Mouse (Mus musculus) midbrain, embryonic 15.5 days (tissue): ENCODE results near the gene Slf2. TPM values are rescaled to one million over a fixed set of nuclear protein-coding genes. Genes with fewer than 3 reads are reported as not detected.

Experiments used
- ATAC-seq: fragments of 200-750 bp; cut with Nextera tagmentation; replicated peaks from 2 replicates; pipeline ENCODE4 v1.8.0; 2017; ENCODE audit warnings: moderate TSS enrichment
- H3K27ac ChIP-seq: fragments of 300-500 bp; sonication (generic); 2 replicates; pipeline ENCODE4 v1.5.1; 2015; ENCODE audit warnings: mild to moderate bottlenecking, inconsistent platforms
- H3K27me3 ChIP-seq: fragments of 300-500 bp; sonication (generic); replicated peaks from 2 replicates; pipeline ENCODE4 v1.6.1; 2015; ENCODE audit warnings: inconsistent platforms
- H3K36me3 ChIP-seq: fragments of 300-500 bp; sonication (generic); replicated peaks from 2 replicates; pipeline ENCODE4 v1.6.1; 2015; ENCODE audit warnings: inconsistent platforms
- H3K4me1 ChIP-seq: fragments of 300-500 bp; sonication (generic); 2 replicates; pipeline ENCODE4 v1.6.1; 2015; ENCODE audit warnings: inconsistent platforms
- H3K4me2 ChIP-seq: fragments of 300-500 bp; sonication (generic); 2 replicates; pipeline ENCODE4 v1.6.1; 2015; ENCODE audit warnings: inconsistent platforms, mild to moderate bottlenecking, moderate library complexity
- H3K4me3 ChIP-seq: fragments of 300-500 bp; sonication (generic); 2 replicates; pipeline ENCODE4 v1.5.1; 2015; ENCODE audit warnings: mild to moderate bottlenecking, inconsistent platforms
- H3K9ac ChIP-seq: fragments of 300-500 bp; sonication (generic); 2 replicates; pipeline ENCODE4 v1.6.1; 2015; ENCODE audit warnings: mild to moderate bottlenecking, inconsistent platforms
- H3K9me3 ChIP-seq: fragments of 300-500 bp; sonication (generic); 2 replicates; pipeline ENCODE4 v1.6.1; 2016; ENCODE audit warnings: inconsistent platforms
- WGBS: fragments of 180-500 bp; shearing (Covaris S2); methylation state at CpG from one replicate; pipeline ENCODE4 v1.1.7; 2015; ENCODE audit warnings: mixed read lengths; 5-methylcytosine and 5-hydroxymethylcytosine counted together
- polyA plus RNA-seq: library from polyadenylated mRNA; unstranded; fragments of >200 nt; fragmentation: Nextera tagmentation; extraction: Ambion mirVana; gene quantifications from 2 replicates; pipeline ENCODE4 v1.2.1, GENCODE M21; 2015

The Slf2 gene
- polyA plus RNA-seq, 1 experiment from 2014 or later = 33.0 TPM

DNA sequence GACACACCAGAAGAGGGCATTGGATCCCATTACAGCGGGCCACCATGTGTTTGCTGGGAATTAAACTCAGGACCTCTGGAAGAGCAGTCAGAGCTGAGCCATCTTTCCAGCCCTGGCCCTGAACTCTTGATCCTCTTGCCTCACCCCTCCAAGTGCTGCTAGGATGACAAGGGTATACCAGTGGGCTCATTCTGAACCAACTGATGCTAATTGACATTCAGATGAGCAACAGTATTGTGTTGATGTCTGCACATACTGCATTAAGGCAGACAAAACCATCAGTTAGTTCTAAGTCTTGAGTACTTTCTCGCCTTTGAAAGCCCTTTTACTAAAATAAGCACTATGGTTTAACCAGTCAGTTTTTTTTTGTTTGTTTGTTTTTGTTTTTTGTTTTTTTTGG lies 28.7 kb downstream of the Slf2 start:
- Histone ChIP-seq H3K27me3 (no peaks in the 10 kb centered on the region), H3K36me3 (peaks cover 48% of the 10 kb centered on the region), H3K4me2 (no peak overlapping the region), H3K9ac (no peak overlapping the region), H3K9me3 (no peaks in the 10 kb centered on the region), H3K4me3 (no peak overlapping the region), H3K27ac (no peak overlapping the region), H3K4me1 (no peaks in the 10 kb centered on the region)
- no peak for ATAC-seq
- WGBS = 97% methylated on average over 2 of the region's 2 CpGs

DNA sequence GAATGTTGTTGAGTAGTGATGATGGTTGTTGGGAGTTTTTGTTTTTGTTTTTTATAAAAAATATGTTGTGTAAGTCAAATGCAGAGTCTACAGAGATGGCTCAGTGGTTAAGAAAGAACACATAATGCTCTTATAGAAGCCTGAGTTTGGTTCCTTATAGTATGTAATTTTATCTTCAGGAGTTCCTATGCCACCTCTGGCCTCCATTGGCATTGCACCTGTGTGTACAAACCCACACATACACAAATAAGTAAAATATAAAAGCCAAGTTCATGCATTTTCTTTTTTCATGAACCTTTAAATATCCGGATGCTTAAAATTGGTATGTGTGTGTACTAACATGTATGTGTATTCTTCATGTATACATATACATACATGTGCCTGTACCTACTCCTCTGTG lies 35.0 kb downstream of the Slf2 start:
- Histone ChIP-seq H3K9ac (no peak overlapping the region), H3K27ac (no peak overlapping the region), H3K27me3 (no peaks in the 10 kb centered on the region), H3K4me3 (no peak overlapping the region), H3K4me1 (no peaks in the 10 kb centered on the region), H3K36me3 (peaks cover 66% of the 10 kb centered on the region), H3K9me3 (no peaks in the 10 kb centered on the region), H3K4me2 (no peak overlapping the region)
- no peak for ATAC-seq
- WGBS = 88% methylated on average over 1 of the region's 1 CpGs

- no peaks in the 10 kb centered on the region for H3K4me1 ChIP-seq
- no peaks in the 10 kb centered on the region for H3K9me3 ChIP-seq
- WGBS = 91% methylated on average over 3 of the region's 3 CpGs
- peaks cover 76% of the 10 kb centered on the region for H3K36me3 ChIP-seq
- H3K4me3 ChIP-seq = no peak overlapping the region
- no peak overlapping the region for H3K9ac ChIP-seq
- H3K4me2 ChIP-seq = no peak overlapping the region
- H3K27ac ChIP-seq = no peak overlapping the region
- ATAC-seq = no peak
- no peaks in the 10 kb centered on the region for H3K27me3 ChIP-seq
Observed at GRCm38 (mm10) chr19:44968329-44968728, 37.4 kb downstream of the Slf2 start.

- no peak overlapping the region for H3K4me2 ChIP-seq
- no peaks in the 10 kb centered on the region for H3K9me3 ChIP-seq
- no peak overlapping the region for H3K9ac ChIP-seq
- WGBS = 88% methylated on average over 6 of the region's 6 CpGs
- no peaks in the 10 kb centered on the region for H3K4me1 ChIP-seq
- H3K27me3 ChIP-seq = no peaks in the 10 kb centered on the region
- H3K4me3 ChIP-seq = no peak overlapping the region
- ATAC-seq = no peak
- H3K27ac ChIP-seq = no peak overlapping the region
- H3K36me3 ChIP-seq = peaks cover 66% of the 10 kb centered on the region
Observed at GRCm38 (mm10) chr19:44976636-44977035, 45.7 kb downstream of the Slf2 start.

- WGBS = 95% methylated on average over 6 of the region's 6 CpGs
- Histone ChIP-seq H3K9me3 (no peaks in the 10 kb centered on the region), H3K27me3 (no peaks in the 10 kb centered on the region), H3K36me3 (peaks cover 70% of the 10 kb centered on the region), H3K9ac (no peak overlapping the region), H3K4me1 (no peaks in the 10 kb centered on the region), H3K4me3 (no peak overlapping the region), H3K4me2 (no peak overlapping the region), H3K27ac (no peak overlapping the region)
- ATAC-seq = no peak
Observed at GRCm38 (mm10) chr19:44977148-44977547, 46.2 kb downstream of the Slf2 start.

DNA sequence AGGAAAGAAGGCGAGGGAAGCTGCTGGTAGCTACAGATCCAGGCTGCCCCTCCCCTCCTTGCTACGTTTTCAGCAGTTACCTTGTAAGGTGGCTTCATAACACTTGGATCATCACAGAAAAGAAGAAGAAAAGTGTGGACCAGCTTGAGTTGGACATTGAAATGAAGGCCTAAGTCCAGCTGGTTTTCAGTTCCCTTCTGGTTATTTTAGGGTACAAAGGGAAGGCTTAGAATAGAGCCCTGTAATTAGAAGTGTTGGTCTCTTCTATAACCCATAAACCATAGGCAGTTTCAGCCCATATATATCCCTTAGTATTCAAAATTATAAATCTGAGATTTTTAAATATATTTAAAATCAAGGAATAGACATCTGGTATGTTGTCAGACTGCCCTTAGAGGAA lies 49.8 kb downstream of the Slf2 start:
- peaks cover 35% of the 10 kb centered on the region; the same call in 1 of the 2 replicates for H3K36me3 ChIP-seq
- no peaks in the 10 kb centered on the region for H3K4me1 ChIP-seq
- WGBS = 83% methylated on average over 2 of the region's 2 CpGs
- H3K27me3 ChIP-seq = no peaks in the 10 kb centered on the region
- no peaks in the 10 kb centered on the region for H3K9me3 ChIP-seq
- no peak overlapping the region for H3K4me3 ChIP-seq
- no peak overlapping the region for H3K9ac ChIP-seq
- no peak overlapping the region for H3K4me2 ChIP-seq
- H3K27ac ChIP-seq = no peak overlapping the region
- ATAC-seq = no peak

GRCm38 (mm10) chr19:44982477-44983115 lies 51.6 kb downstream of the Slf2 start:
- no peak for ATAC-seq
- WGBS = 87% methylated on average over 7 of the region's 7 CpGs
- H3K4me1 ChIP-seq = no peaks in the 10 kb centered on the region
- H3K4me3 ChIP-seq = no peak overlapping the region
- H3K9ac ChIP-seq = no peak overlapping the region
- H3K27ac ChIP-seq = no peak overlapping the region
- peaks cover 18% of the 10 kb centered on the region; the same call in 1 of the 2 replicates for H3K36me3 ChIP-seq
- H3K9me3 ChIP-seq = no peaks in the 10 kb centered on the region
- H3K27me3 ChIP-seq = no peaks in the 10 kb centered on the region
- no peak overlapping the region for H3K4me2 ChIP-seq

DNA sequence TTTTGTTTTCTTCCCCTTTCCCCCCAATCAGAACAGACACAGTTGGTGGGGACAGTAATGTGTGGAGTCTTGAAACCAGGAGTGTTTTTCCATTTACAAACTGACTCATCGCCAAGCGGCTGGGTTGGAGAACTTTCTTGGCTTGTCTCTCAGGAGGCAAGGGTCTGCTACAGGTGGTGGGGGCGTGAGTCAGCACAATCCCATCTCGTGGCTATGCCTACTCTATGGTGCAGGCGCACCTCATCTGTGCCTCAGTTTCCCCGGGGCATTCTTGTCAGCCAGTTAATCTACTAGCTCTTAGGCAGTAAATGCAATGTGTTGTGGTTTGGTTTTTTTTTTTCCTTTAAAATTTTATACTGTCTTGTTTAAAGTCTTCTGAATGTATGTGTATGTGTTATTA lies 52.4 kb downstream of the Slf2 start:
- 96% methylated on average over 6 of the region's 6 CpGs for WGBS
- ATAC-seq = no peak
- H3K4me3 ChIP-seq = no peak overlapping the region

DNA sequence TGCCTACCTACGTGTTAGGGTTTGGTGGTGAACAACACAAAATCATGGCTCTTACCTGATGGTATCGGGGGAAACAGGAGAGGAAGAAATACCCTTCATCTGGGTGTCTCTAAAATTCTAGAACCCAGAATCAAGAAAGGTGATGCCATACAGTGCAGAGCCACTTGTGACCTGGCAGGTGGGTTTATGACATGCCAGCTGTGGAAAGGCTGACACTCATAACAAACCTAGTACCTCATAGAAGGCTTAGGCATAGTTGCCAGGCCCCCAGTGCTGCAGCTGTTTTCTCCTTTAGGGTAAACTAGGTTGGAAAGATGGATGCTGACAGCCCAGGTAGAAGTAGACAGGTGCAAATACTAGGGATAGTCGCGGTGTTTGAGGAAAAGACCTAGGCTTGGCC lies 53.5 kb downstream of the Slf2 start:
- no peak for ATAC-seq
- Histone ChIP-seq H3K9me3 (no peaks in the 10 kb centered on the region), H3K4me3 (no peak overlapping the region), H3K36me3 (peaks cover 11% of the 10 kb centered on the region; the same call in 1 of the 2 replicates), H3K4me1 (peaks cover 8% of the 10 kb centered on the region), H3K9ac (no peak overlapping the region), H3K4me2 (no peak overlapping the region), H3K27ac (no peak overlapping the region), H3K27me3 (no peaks in the 10 kb centered on the region)
- WGBS = 91% methylated on average over 4 of the region's 4 CpGs

More for the DNA sequence above, 52.4 kb downstream of the Slf2 start:
- Histone ChIP-seq H3K9ac (no peak overlapping the region), H3K36me3 (peaks cover 12% of the 10 kb centered on the region; the same call in 1 of the 2 replicates), H3K27me3 (no peaks in the 10 kb centered on the region), H3K4me1 (peaks cover 3% of the 10 kb centered on the region), H3K27ac (no peak overlapping the region), H3K4me2 (no peak overlapping the region), H3K9me3 (no peaks in the 10 kb centered on the region)

DNA sequence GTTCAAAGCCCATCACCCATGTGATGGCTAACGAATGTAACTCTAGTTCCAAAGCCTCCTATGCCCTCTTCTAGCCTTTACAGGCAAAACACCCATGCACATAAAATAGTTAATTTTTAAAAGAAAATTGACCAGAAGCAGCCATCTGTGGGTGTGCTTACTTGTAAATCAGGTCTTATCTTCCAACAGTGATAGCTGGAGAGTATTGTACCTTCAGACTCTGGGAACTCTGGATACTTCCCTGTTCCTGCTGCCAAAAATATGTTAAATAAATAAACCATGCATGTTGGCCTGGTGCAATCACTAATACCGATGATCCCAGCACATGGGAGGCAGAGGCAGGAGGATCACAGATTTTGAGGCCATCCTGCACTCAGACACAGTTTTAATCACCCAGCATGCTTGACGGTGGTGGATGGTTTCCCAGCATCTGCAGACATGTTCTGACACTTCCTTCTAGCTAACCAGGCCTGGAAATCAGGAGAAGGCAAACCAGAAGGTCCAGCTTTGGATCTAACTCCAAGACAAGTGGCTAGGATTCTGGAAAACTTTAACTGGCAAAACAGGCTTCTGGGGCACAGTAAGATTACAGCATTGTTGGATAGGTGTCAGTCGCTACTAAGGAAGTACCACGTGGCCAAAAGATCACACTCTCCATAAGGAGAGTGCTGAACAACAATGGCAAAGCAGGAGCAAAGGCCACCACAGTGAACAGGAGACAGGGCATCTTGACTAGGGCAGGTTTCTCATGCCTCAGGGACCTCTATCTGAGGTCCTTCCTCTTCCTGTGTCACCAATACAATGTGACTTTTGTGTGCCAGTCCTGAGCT lies 54.4 kb downstream of the Slf2 start:
- no peaks in the 10 kb centered on the region for H3K9me3 ChIP-seq
- no peaks in the 10 kb centered on the region for H3K27me3 ChIP-seq
- H3K27ac ChIP-seq = no peak overlapping the region
- WGBS = 71% methylated on average over 5 of the region's 5 CpGs
- H3K9ac ChIP-seq = no peak overlapping the region
- no peak overlapping the region for H3K4me3 ChIP-seq
- H3K4me1 ChIP-seq = peaks cover 16% of the 10 kb centered on the region
- H3K4me2 ChIP-seq = no peak overlapping the region
- ATAC-seq = no peak
- H3K36me3 ChIP-seq = peaks cover 7% of the 10 kb centered on the region; the same call in 1 of the 2 replicates

DNA sequence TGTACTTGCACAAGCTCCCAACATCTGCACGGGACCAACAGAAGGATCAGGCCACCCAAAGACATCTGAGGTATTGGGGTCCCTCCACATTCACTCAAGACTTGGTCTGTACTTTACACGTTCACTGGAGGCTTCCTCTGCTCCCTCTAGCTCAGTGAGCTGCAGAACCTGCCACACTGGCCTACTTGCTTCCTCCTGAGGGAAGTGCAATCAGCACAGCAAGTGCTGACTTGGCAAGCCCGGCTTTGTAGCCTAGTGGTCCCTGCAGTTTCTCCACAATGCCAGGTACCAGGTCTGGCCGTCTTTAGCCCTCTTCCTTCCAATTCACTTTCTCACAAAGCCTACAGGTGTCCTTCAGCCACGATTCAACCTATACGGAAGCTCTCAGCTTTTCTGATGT lies 56.1 kb downstream of the Slf2 start:
- Histone ChIP-seq H3K27ac (no peak overlapping the region), H3K27me3 (no peaks in the 10 kb centered on the region), H3K9me3 (no peaks in the 10 kb centered on the region), H3K4me2 (no peak overlapping the region), H3K36me3 (0 out of 2 replicates have a peak, but pooled peaks cover under 1% of the 10 kb centered on the region), H3K4me1 (peaks cover 27% of the 10 kb centered on the region), H3K4me3 (no peak overlapping the region), H3K9ac (no peak overlapping the region)
- 66% methylated on average over 6 of the region's 6 CpGs for WGBS
- ATAC-seq = no peak

GRCm38 (mm10) chr19:44987851-44988250 lies 56.9 kb downstream of the Slf2 start:
- no peaks in the 10 kb centered on the region for H3K27me3 ChIP-seq
- no peak overlapping the region for H3K4me2 ChIP-seq
- no peak overlapping the region for H3K27ac ChIP-seq
- H3K9ac ChIP-seq = no peak overlapping the region
- H3K36me3 ChIP-seq = 0 out of 2 replicates have a peak, but pooled peaks cover 1% of the 10 kb centered on the region
- H3K4me3 ChIP-seq = no peak overlapping the region
- 52% methylated on average over 6 of the region's 6 CpGs for WGBS
- H3K4me1 ChIP-seq = peaks cover 27% of the 10 kb centered on the region
- ATAC-seq = no peak
- no peaks in the 10 kb centered on the region for H3K9me3 ChIP-seq
